Mouse (Mus musculus) hematopoietic stem cell, adult 5-6 weeks (primary cell): Measurements from ENCODE around the gene Socs5. TPM values are rescaled to one million over a fixed set of nuclear protein-coding genes. Genes with fewer than 3 reads are reported as not detected.

ENCODE experiments used
- ATAC-seq, 2 experiments: fragments of 125-278 bp in 1 of 2; replicated peaks in 1 of 2; 2 replicates each; pipeline ENCODE4 v1.8.0; 2016 to 2017; ENCODE audit warnings: inconsistent platforms in 2 of 2, mild to moderate bottlenecking in 2 of 2, moderate number of reproducible peaks in 2 of 2, low read depth in 1 of 2, moderate TSS enrichment in 1 of 2; ENCODE audit not compliant: low FRiP score in 2 of 2, poor library complexity in 2 of 2, severe bottlenecking in 2 of 2, insufficient read depth in 1 of 2, low TSS enrichment in 1 of 2
- total RNA-seq: library from RNA; stranded (forward); fragments of 172-1452, 232-1000 nt; gene quantifications from 2 replicates; pipeline ENCODE4 v1.2.3, GENCODE M21; 2017

Gene Socs5
- total RNA-seq, 1 experiment from 2014 or later: 16.4 TPM

- no peak for ATAC-seq
These were observed 4.4 kb upstream of the Socs5 start for GRCm38 (mm10) chr17:87103060-87103459.

GRCm38 (mm10) chr17:87104276-87104675 lies 3.2 kb upstream of the Socs5 start:
- no peak for ATAC-seq

- no peak for ATAC-seq
These were observed 1.5 kb upstream of the Socs5 start for GRCm38 (mm10) chr17:87105941-87106340.

GRCm38 (mm10) chr17:87106691-87107523 lies 572 bp upstream of the Socs5 start:
- peak; percentile 93 for ATAC-seq

- ATAC-seq: no peak
These were observed 1.2 kb downstream of the Socs5 start for GRCm38 (mm10) chr17:87108507-87109292.

GRCm38 (mm10) chr17:87109504-87109903 lies 2.0 kb downstream of the Socs5 start:
- no peak for ATAC-seq

GRCm38 (mm10) chr17:87112852-87113592 lies 5.5 kb downstream of the Socs5 start:
- ATAC-seq: no peak

GRCm38 (mm10) chr17:87115615-87116014 lies 8.1 kb downstream of the Socs5 start:
- no peak for ATAC-seq

- no peak; a peak in 1 of 4 replicates for ATAC-seq
These were observed 11.6 kb downstream of the Socs5 start for GRCm38 (mm10) chr17:87118966-87119526.

- no peak for ATAC-seq
These were observed 17.9 kb downstream of the Socs5 start for GRCm38 (mm10) chr17:87125344-87125743.

GRCm38 (mm10) chr17:87132258-87132657 lies 24.8 kb downstream of the Socs5 start:
- ATAC-seq: no peak

- ATAC-seq: no peak
These were observed 26.3 kb downstream of the Socs5 start for GRCm38 (mm10) chr17:87133823-87134222.

- ATAC-seq: no peak
These were observed 27.2 kb downstream of the Socs5 start for GRCm38 (mm10) chr17:87134631-87135030.

GRCm38 (mm10) chr17:87135741-87136140 lies 28.3 kb downstream of the Socs5 start:
- no peak for ATAC-seq

- no peak for ATAC-seq
These were observed 33.9 kb downstream of the Socs5 start for GRCm38 (mm10) chr17:87141188-87141935.

GRCm38 (mm10) chr17:87142271-87142670 lies 34.8 kb downstream of the Socs5 start:
- ATAC-seq: no peak

GRCm38 (mm10) chr17:87143186-87143585 lies 35.7 kb downstream of the Socs5 start:
- ATAC-seq: peak; percentile 48 to 49; a peak in 1 of 4 replicates
